Mouse (Mus musculus): ENCODE results near the gene Lrp6. TPM values are rescaled to one million over a fixed set of nuclear protein-coding genes. Genes with fewer than 3 reads are reported as not detected.

The Lrp6 gene
- total RNA-seq, 2 experiments from 2014 or later = 15.5 to 18.3 TPM

DNA sequence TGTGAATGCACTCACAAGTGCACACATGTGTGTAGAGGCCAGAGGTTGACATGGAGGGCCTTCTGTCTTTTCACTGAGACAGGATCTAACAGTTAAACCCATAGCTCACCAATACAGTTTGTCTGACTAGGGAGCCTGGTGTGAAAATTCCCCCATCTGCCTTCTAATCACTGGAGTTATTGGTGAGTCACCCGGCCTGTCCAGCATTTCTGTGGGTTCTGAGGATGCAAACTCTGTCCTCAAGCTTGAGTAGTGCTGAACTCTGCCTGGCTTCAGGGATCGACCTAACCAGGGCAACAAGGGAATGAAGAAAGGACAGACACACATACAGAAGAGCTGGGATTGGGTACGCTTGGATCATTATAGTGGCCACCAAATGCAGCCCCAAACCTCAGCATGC, 125.0 kb downstream of the Lrp6 start:
- no peak for ATAC-seq (ENCODE audit: poor library complexity, severe bottlenecking)

DNA sequence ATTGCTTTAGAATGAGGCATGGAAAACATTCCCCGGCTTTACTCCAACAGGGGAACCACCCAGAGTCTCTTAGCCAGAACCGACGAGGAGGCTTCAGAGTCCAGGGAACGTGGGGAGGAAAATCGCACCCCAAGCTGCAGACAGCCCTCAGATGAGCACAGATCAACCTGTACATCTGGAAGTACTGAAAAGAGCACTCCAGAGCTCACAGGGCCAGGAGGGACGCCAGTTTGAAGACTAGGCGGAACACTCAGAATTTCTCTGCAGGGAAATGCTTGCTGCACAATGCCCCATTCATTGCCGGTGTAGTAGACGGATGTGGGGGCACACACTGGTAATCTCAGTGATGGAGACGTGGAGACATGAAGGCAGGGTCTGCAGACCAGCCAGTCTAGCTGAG, 126.7 kb downstream of the Lrp6 start:
- ATAC-seq (ENCODE audit: poor library complexity, severe bottlenecking) = no peak

GRCm38 (mm10) chr6:134439401-134440021, 127.3 kb downstream of the Lrp6 start:
- ATAC-seq (ENCODE audit: poor library complexity, severe bottlenecking) = no peak

DNA sequence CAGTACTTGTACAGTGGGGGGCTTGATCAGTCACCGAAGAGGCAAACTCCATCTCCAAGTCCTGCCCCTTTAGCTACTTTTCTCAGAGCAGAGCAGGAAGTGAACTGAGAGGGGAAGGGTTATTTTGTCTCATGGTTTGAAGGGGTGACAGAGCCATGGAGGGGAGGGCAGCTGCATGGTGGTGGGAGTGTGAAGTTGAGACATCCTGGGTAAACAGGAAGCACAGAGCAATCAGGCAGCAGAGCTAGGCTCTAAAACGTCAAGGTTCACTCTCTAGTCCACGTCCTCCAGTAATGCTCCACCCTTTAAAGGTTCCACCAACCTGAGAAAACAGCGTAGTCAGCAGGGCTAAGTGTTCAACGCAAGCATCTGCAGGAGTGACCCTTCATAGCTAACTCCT, 129.8 kb downstream of the Lrp6 start:
- peak; percentile 35; the same call in 1 of the 2 replicates for ATAC-seq (ENCODE audit: poor library complexity, severe bottlenecking)

DNA sequence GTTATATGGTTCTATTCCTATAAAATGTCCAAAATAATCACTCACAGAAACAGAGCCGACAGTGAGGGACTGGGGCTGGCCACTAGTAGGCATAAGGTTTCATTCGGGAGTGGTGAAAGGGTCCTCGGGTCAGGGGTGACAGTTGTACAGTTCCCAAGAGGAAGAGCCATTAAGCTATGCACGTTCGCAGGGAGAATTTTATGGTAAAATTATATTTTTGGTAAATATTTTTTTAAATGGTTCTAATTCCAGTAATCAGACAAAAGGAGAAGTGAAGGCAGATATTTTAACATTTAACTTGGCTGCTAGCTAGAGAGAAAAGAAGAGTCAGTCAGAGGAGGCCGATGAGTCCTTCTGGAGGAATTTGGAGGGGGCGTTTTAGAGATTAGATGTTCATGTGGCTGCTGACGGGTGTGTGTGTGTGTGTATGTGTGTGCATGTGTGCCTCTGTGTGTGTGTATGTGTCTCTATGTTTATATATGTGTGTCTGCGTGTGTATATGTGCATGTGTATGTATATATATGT, 131.8 kb downstream of the Lrp6 start:
- ATAC-seq (ENCODE audit: poor library complexity, severe bottlenecking) = no peak

- no peak for ATAC-seq (ENCODE audit: poor library complexity, severe bottlenecking)
Measured at GRCm38 (mm10) chr6:134434044-134434443, 132.7 kb downstream of the Lrp6 start.

GRCm38 (mm10) chr6:134433281-134433680, 133.5 kb downstream of the Lrp6 start:
- no peak for ATAC-seq (ENCODE audit: poor library complexity, severe bottlenecking)

DNA sequence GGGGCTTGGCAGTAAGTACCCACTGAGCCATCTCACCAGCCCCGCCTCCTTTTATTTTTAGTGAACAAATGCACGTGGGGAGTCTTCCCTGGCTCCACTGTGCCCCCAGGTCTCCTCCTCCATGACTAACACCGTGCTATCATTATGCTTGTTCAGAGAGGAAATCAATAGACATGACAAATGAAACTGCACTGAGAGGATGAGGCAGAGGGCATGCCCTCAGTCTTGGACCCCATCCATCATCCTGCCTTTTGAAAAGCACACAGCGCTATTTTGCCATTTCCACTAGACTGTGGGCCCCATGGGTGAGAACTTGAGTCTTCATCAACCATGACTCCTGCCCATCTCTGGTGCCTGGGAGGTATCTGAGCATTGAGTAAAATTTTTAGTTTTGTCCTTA, 135.2 kb downstream of the Lrp6 start:
- ATAC-seq (ENCODE audit: poor library complexity, severe bottlenecking) = no peak

DNA sequence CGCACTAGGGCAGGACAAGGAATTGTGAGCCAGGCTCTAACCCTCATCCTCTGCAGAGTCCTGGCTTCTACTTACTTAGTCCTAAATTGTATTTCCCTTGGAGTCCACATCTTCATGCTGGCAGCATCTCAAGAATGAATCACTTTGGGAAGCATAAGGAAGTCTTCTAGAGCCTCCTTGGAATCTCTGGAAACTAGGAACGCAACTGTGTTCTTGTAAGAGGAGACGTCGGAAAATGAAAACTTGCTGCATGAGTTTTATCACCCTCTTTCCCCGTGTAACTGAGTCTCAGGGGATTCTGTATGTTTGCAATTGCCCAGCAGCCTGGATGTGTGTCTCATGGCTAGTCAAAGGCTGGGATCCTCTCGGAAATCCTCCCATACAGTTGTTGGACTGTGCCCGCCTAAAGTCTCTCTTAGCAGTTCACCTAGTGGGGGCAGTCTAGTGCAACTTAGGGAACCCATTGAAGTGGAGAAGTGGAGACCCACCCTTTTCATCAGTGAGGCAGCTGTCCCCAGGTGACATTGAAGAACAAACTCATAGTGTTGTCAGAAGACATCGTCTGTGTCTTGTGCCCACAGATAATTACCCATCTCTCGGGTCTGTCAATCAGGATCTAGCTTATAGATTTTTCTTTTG, 136.5 kb downstream of the Lrp6 start:
- ATAC-seq (ENCODE audit: poor library complexity, severe bottlenecking) = no peak

- ATAC-seq (ENCODE audit: poor library complexity, severe bottlenecking) = no peak
Measured at GRCm38 (mm10) chr6:134428455-134428854, 138.3 kb downstream of the Lrp6 start.

DNA sequence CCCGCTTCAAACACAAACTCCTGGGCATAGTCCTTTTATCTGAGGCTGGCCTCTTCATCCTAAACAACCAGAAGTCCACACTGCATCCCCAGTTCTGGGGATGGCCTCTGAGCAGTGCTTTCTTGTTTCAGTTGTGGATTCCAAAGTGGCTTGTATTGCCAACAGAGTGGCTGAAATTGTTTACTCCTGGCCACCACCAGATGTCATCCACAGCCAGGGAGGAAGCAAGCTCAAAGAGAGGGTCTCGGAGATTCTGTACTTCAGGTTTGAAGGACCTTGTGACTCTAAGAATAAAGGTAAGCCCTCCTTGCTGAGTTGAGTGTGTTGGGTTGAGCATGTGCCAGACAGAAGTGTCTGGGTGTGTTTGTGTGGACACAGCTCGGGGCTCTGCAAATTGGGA, 139.6 kb downstream of the Lrp6 start:
- no peak for ATAC-seq (ENCODE audit: poor library complexity, severe bottlenecking)

DNA sequence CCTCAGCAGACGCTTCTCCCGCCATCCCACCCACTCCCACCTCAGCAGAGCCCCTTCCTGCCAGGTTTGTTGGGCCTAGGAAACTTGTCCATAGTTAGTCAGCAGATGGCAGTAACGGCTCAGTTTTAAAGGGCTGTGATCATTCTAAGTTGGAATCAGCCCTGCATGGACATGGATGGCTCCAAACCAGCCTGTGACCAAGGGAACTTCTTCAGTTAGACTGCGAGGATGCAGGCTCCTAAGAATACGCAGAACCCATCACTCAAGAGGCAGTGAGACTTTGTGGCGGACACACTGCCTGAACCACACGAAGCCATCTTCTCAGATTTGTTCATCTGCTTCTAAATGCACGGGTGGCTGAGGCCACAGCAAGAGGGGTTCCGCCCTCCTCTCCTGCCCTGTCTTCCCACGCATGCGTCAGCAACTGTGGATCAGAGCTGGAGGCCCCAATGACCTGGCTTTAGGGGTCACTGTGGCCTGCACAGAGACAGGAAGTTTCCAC, 141.5 kb downstream of the Lrp6 start:
- ATAC-seq (ENCODE audit: poor library complexity, severe bottlenecking) = peak; percentile 81

DNA sequence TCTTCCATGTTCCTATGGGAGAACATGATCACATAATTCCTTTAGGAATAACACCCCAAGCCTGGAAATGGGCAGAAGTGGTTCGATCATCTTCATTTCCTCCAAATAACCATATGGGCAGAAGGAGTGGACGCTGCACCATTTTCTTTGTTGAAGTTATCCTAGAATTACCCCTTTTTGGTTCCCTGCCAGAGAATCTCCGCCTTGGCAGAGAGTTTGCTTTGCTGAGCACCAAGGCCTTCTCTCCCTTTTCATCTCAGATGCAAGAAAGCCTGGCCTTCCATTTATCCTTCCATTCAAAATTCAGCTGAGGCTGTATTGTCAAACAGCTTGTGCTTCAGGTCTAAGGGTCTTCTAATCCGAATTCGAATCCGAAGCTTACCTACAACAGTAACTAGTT, 144.8 kb downstream of the Lrp6 start:
- ATAC-seq (ENCODE audit: poor library complexity, severe bottlenecking) = no peak

DNA sequence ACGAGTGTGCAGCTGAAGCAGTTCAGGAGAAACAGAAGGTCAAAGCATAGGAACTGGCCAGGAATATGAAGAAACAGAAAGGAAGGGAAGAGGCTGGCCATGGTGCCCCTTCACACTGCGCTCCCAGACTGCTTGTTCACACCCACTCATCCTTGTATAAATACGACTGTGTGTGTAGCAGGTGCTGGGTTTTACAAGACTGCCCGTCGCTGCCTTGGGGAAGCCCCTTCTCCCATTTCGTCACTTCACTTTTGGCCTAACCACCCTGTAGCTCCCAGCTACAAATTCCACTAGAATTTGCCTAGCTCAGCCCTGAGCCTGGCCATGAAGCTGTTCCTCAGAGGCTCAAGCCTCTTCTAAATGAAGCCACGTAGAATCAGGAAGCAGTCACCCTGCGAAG, 146.4 kb downstream of the Lrp6 start:
- no peak for ATAC-seq (ENCODE audit: poor library complexity, severe bottlenecking)

GRCm38 (mm10) chr6:134417886-134418285, 148.9 kb downstream of the Lrp6 start:
- ATAC-seq (ENCODE audit: poor library complexity, severe bottlenecking) = no peak

DNA sequence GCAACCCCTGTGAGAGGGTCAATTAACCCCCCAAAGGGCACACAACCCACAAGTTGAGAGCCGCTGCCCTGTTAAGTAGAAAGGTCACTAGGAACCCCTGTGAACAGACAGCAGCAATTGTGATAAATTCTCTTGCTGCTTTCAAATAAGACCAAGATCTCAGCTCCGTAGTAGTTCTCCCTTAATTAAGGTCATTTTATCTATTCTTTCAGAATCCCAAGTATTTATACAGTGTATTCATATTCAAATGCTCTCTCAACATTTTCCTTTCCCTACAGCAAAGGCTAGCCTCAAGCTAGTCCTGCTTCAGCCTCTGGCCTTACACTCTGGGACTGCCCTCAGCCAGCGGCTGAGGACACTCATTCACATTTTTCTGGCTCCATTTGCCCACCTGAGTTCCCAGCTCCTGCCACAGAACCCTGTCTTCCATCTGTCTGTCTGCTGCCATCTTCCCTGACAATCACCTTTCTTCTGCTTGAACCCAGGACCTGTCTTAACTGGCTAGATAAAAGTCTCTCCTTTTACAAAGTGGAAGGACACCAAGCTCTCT, 150.1 kb downstream of the Lrp6 start:
- no peak for ATAC-seq (ENCODE audit: poor library complexity, severe bottlenecking)

DNA sequence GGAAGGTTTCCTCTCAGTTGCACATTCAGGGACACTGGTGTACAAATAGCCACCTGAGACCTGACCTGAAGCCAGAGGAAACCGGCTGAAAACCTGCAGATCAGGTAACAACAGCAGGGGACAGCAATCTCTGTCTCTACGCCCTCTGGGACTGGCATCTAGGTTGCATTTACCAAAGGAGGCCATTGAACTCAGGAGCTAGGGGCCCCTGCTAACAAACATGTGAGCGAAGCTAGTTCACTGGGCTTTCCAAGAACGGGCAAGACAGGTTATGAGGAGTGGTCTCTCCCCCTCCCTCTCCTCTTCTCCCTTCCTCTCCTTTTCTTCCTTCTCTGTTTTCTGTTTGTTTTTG, 152.3 kb downstream of the Lrp6 start:
- ATAC-seq (ENCODE audit: poor library complexity, severe bottlenecking) = no peak; the same call in 1 of the 2 replicates

- ATAC-seq (ENCODE audit: poor library complexity, severe bottlenecking) = peak; percentile 88
Measured at GRCm38 (mm10) chr6:134413706-134414531, 152.8 kb downstream of the Lrp6 start.

DNA sequence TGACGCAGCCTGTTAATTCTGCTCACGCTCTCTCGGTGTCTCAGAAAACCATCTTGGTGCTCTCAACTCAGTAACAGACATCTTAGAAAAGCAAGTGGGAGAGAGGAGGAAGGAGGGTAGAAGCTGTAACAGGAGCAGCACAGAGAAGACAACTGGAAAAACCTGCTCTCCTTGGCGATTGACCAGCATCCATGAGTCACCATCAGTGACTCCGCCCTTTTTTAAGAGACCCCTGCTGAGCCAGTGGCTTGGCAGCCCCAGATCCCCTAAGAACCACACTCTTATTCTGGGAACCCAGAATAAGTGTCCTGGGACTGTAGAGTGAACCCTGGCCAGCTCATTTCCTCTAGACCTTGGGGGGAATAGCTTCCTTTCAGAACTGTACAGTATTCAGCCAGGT, 159.5 kb downstream of the Lrp6 start:
- ATAC-seq (ENCODE audit: poor library complexity, severe bottlenecking) = no peak

DNA sequence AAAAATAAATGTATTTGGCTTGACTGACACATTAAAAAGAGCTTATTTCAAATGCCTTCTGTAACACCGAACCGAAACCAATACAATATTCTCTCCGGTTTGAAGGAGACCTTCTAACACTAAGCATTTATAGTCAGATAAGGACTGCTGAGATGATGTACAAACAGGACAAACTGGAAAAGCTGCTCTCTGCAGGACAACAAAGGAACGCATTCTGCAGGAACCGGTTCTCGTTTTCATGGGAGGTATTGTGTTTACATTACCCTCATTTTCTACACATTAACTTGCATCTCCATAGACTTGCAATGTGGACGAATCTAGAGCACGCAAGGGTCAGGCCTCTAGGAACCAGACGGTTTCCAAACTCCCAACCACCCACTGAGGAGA, 163.1 kb downstream of the Lrp6 start:
- no peak for ATAC-seq (ENCODE audit: poor library complexity, severe bottlenecking)

DNA sequence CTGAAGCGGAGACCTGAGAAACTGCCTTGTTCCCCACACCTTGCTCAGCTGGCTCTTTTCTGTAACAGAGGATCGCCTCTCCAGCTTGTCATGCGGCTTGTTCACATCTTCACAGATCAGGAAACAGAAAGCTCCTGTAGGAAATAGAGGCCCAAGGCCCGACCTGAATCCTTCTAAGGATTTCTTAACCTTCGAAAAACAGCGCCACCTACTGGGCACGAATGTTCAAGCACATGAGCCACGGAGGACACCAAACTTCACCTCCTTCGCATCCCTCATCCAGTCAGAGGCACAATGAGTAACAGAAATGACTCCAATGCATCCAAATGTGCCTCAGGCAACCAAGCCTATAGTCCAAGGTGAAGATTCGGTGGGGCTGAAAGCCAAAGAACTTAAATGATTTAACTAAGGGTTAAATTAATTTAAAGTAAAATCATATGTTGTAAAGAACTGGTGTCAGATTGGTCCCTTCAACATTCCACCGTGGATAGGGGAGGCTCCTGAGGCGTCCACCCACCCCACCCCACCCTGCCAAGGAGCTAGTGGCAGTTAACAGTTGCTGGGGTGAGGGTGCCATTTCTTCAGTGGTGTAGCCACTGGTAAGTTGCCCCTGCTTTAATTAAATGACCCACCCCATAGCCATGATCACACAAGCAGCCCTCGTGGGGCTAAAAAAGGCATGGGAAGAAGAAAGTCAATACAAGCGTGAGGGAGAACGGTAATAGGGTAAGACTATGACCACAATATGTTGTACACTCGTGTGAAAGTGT, 163.7 kb downstream of the Lrp6 start:
- ATAC-seq (ENCODE audit: poor library complexity, severe bottlenecking) = peak; percentile 82

Measured in megakaryocyte, adult 5-6 weeks (primary cell).